Mouse (Mus musculus): ENCODE results near the gene Ssx9.
"Not testable (repeated sequence)": the region's sequence is repeated elsewhere in the genome, so short reads cannot be mapped to it uniquely, and the experiment has no call there.

The Ssx9 gene

DNA sequence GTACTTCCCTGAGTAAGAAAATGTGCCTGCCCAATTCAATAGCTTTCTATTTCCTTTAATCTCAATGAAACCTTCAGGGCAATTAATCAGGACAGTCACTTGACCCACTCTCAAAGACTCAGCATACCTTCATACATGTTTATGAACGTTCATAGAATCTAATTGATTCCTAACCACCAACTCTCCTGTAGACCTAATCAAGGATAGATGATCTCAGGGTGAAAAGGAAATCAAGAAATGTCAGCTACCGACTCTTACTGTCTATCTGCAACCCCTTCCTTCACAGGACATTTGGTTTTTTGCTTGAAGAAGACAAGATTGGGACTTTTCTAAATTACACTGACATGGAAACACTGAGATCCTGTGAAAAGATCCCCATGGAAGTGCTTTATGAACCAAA is at the start of gene Ssx9:
TSS of gene Ssx9 (plus strand) at position 301 of the 400 bp plus-strand sequence.
- not testable (repeated sequence) for H3K4me3 ChIP-seq (replicated peaks; ENCODE audit: low read length); H3K4me1 ChIP-seq (replicated peaks; ENCODE audit: low read depth, low read length)

DNA sequence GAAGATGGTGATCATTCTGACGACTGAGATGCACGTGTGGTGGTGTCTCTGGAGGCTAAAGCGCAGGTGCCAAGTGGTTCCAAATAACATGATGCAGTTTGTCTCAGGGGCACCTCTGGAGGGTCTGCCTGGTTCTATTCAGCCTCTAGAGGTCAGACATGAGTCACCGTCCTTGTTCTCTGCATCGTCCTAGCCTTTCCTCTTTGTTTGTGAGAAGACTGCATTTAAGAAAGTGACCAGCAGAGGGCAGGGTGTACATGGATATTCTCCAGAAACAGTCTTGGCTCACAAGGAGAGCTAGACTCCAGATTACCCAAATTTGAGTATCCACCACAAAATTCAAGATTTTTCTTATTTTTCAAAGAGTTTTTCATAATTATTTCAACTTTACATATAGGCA is 15.3 kb upstream of the Ssx9 start:
- Histone ChIP-seq H3K4me3 (replicated peaks; ENCODE audit: low read length) (no peak overlapping the region), H3K4me1 (replicated peaks; ENCODE audit: low read depth, low read length) (no peaks in the 10 kb centered on the region), H3K36me3 (ENCODE audit: insufficient read depth, low read length) (no peaks in the 10 kb centered on the region), H3K27me3 (ENCODE audit: insufficient read depth, low read length) (no peaks in the 10 kb centered on the region), H3K9me3 (ENCODE audit: low read length) (peaks cover 5% of the 10 kb centered on the region; the same call in 1 of the 2 replicates)
- TF ChIP-seq POU5F1 (IDR thresholded peaks at IDR 0.05; ENCODE audit: borderline replicate concordance, low read length) (no peak), CTCF (conservative IDR thresholded peaks at IDR 0.05; ENCODE audit: low read length) (peak; percentile 55)

More for the DNA sequence above, at the start of gene Ssx9:
- H3K9me3 ChIP-seq (ENCODE audit: low read length); H3K27me3 ChIP-seq (ENCODE audit: insufficient read depth, low read length); H3K36me3 ChIP-seq (ENCODE audit: insufficient read depth, low read length): not testable (repeated sequence)

DNA sequence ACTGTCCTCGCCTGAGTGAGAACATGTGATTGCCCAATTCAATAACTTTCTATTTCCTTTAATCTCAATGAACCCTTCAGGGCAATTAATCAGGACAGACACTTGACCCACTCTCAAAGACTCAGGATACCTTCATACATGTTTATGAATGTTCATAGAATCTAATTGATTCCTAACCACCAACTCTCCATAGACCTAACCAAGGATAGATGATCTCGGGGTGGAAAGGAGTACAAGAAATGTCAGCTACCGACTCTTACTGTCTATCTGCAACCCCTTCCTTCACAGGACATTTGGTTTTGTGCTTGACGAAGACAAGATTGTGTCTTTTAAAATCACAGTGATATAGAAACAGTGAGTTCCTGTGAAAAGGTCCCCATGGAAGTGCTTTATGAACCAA is 55.2 kb downstream of the Ssx9 start, which contains the start of gene Ssxb5:
TSS of gene Ssxb5 (plus strand) at position 301 of the 400 bp plus-strand sequence.
- H3K36me3 ChIP-seq (ENCODE audit: insufficient read depth, low read length); H3K4me1 ChIP-seq (replicated peaks; ENCODE audit: low read depth, low read length); H3K9me3 ChIP-seq (ENCODE audit: low read length); H3K27me3 ChIP-seq (ENCODE audit: insufficient read depth, low read length); H3K4me3 ChIP-seq (replicated peaks; ENCODE audit: low read length): not testable (repeated sequence)
